Mouse (Mus musculus): Measurements from ENCODE around the gene Ccr7. TPM values are rescaled to one million over a fixed set of nuclear protein-coding genes. Genes with fewer than 3 reads are reported as not detected.
A peak's percentile ranks its signal among the peaks of the same experiment; 100 is the strongest.

Gene Ccr7
- polyA plus RNA-seq, 1 experiment from 2014 or later: 0.78 TPM

- no peak overlapping the region for H3K4me3 ChIP-seq
- no peaks in the 10 kb centered on the region for H3K27me3 ChIP-seq (ENCODE audit: insufficient read depth, poor library complexity, severe bottlenecking)
- peak overlapping the region; percentile 67 for H3K27ac ChIP-seq
- peaks cover 52% of the 10 kb centered on the region for H3K4me1 ChIP-seq
- DNase-seq (ENCODE audit: low spot score): peak; percentile 66
- 78% methylated on average over 18 of the region's 18 CpGs for WGBS
- no peaks in the 10 kb centered on the region for H3K9me3 ChIP-seq
- no peaks in the 10 kb centered on the region for H3K36me3 ChIP-seq
These were observed 12.3 kb downstream of the Ccr7 start for GRCm38 (mm10) chr11:99142493-99143095.

- Histone ChIP-seq H3K27ac (peak overlapping the region; percentile 67), H3K4me3 (no peak overlapping the region), H3K4me1 (peaks cover 47% of the 10 kb centered on the region), H3K36me3 (no peaks in the 10 kb centered on the region), H3K9me3 (no peaks in the 10 kb centered on the region), H3K27me3 (ENCODE audit: insufficient read depth, poor library complexity, severe bottlenecking) (no peaks in the 10 kb centered on the region)
- 80% methylated on average over 6 of the region's 6 CpGs for WGBS
- DNase-seq (ENCODE audit: low spot score): peak; percentile 65
These were observed 12.8 kb downstream of the Ccr7 start for GRCm38 (mm10) chr11:99142046-99142445.

- 0 out of 2 replicates have a peak overlapping the region, but pooled peaks have one; percentile 67 for H3K27ac ChIP-seq
- no peak overlapping the region for H3K4me3 ChIP-seq
- no peaks in the 10 kb centered on the region for H3K36me3 ChIP-seq
- DNase-seq (ENCODE audit: low spot score): peak; percentile 71
- WGBS: 65% methylated on average over 7 of the region's 7 CpGs
- H3K27me3 ChIP-seq (ENCODE audit: insufficient read depth, poor library complexity, severe bottlenecking): no peaks in the 10 kb centered on the region
- peaks cover 46% of the 10 kb centered on the region for H3K4me1 ChIP-seq
- H3K9me3 ChIP-seq: no peaks in the 10 kb centered on the region
These were observed 13.3 kb downstream of the Ccr7 start for GRCm38 (mm10) chr11:99141600-99141999.

GRCm38 (mm10) chr11:99138976-99139375 is 15.9 kb downstream of the Ccr7 start:
- no peaks in the 10 kb centered on the region for H3K9me3 ChIP-seq
- no peaks in the 10 kb centered on the region for H3K27me3 ChIP-seq (ENCODE audit: insufficient read depth, poor library complexity, severe bottlenecking)
- no peak overlapping the region for H3K4me3 ChIP-seq
- peaks cover 47% of the 10 kb centered on the region for H3K4me1 ChIP-seq
- no peak overlapping the region for H3K27ac ChIP-seq
- no peak for DNase-seq (ENCODE audit: low spot score)
- WGBS: 84% methylated on average over 9 of the region's 9 CpGs
- H3K36me3 ChIP-seq: no peaks in the 10 kb centered on the region

GRCm38 (mm10) chr11:99137385-99137784 is 17.5 kb downstream of the Ccr7 start:
- Histone ChIP-seq H3K27me3 (ENCODE audit: insufficient read depth, poor library complexity, severe bottlenecking) (no peaks in the 10 kb centered on the region), H3K4me3 (no peak overlapping the region), H3K4me1 (peaks cover 45% of the 10 kb centered on the region), H3K9me3 (no peaks in the 10 kb centered on the region), H3K36me3 (no peaks in the 10 kb centered on the region), H3K27ac (no peak overlapping the region)
- 58% methylated on average over 4 of the region's 4 CpGs for WGBS
- no peak for DNase-seq (ENCODE audit: low spot score)

- Histone ChIP-seq H3K9me3 (no peaks in the 10 kb centered on the region), H3K4me3 (no peak overlapping the region), H3K27ac (peak overlapping the region; percentile 62), H3K4me1 (peaks cover 46% of the 10 kb centered on the region), H3K27me3 (ENCODE audit: insufficient read depth, poor library complexity, severe bottlenecking) (no peaks in the 10 kb centered on the region), H3K36me3 (no peaks in the 10 kb centered on the region)
- WGBS: 65% methylated on average over 4 of the region's 4 CpGs
- no peak for DNase-seq (ENCODE audit: low spot score)
These were observed 17.9 kb downstream of the Ccr7 start for GRCm38 (mm10) chr11:99136961-99137360.

- no peak overlapping the region for H3K4me3 ChIP-seq
- H3K36me3 ChIP-seq: no peaks in the 10 kb centered on the region
- peaks cover 48% of the 10 kb centered on the region for H3K4me1 ChIP-seq
- WGBS: 48% methylated on average over 3 of the region's 3 CpGs
- H3K9me3 ChIP-seq: no peaks in the 10 kb centered on the region
- DNase-seq (ENCODE audit: low spot score): no peak
- no peaks in the 10 kb centered on the region for H3K27me3 ChIP-seq (ENCODE audit: insufficient read depth, poor library complexity, severe bottlenecking)
- peak overlapping the region; percentile 62 for H3K27ac ChIP-seq
These were observed 18.5 kb downstream of the Ccr7 start for GRCm38 (mm10) chr11:99136361-99136760.

- no peaks in the 10 kb centered on the region for H3K36me3 ChIP-seq
- no peaks in the 10 kb centered on the region for H3K9me3 ChIP-seq
- no peak for DNase-seq (ENCODE audit: low spot score)
- WGBS: 63% methylated on average over 8 of the region's 8 CpGs
- H3K4me1 ChIP-seq: peaks cover 61% of the 10 kb centered on the region
- no peaks in the 10 kb centered on the region for H3K27me3 ChIP-seq (ENCODE audit: insufficient read depth, poor library complexity, severe bottlenecking)
- H3K27ac ChIP-seq: peak overlapping the region; percentile 81
- no peak overlapping the region for H3K4me3 ChIP-seq
These were observed 19.8 kb downstream of the Ccr7 start for GRCm38 (mm10) chr11:99135047-99135440.

GRCm38 (mm10) chr11:99134266-99135046 is 20.4 kb downstream of the Ccr7 start:
- H3K9me3 ChIP-seq: no peaks in the 10 kb centered on the region
- no peak for DNase-seq (ENCODE audit: low spot score)
- peak overlapping the region; percentile 81 for H3K27ac ChIP-seq
- H3K4me1 ChIP-seq: peaks cover 65% of the 10 kb centered on the region
- no peaks in the 10 kb centered on the region for H3K27me3 ChIP-seq (ENCODE audit: insufficient read depth, poor library complexity, severe bottlenecking)
- WGBS: 48% methylated on average over 15 of the region's 15 CpGs
- no peak overlapping the region for H3K4me3 ChIP-seq
- H3K36me3 ChIP-seq: no peaks in the 10 kb centered on the region

- 31% methylated on average over 5 of the region's 5 CpGs for WGBS
- peak overlapping the region; percentile 81 for H3K27ac ChIP-seq
These were observed 21.5 kb downstream of the Ccr7 start for GRCm38 (mm10) chr11:99133285-99133897.

GRCm38 (mm10) chr11:99132091-99132730 is 22.7 kb downstream of the Ccr7 start:
- Histone ChIP-seq H3K36me3 (no peaks in the 10 kb centered on the region), H3K9me3 (no peaks in the 10 kb centered on the region), H3K4me1 (peaks cover 81% of the 10 kb centered on the region), H3K27ac (peak overlapping the region; percentile 81), H3K27me3 (ENCODE audit: insufficient read depth, poor library complexity, severe bottlenecking) (no peaks in the 10 kb centered on the region), H3K4me3 (peak overlapping the region; percentile 50)
- peak; percentile 89 for DNase-seq (ENCODE audit: low spot score)
- 2% methylated on average over 11 of the region's 11 CpGs for WGBS

More at GRCm38 (mm10) chr11:99133285-99133897, 21.5 kb downstream of the Ccr7 start:
- Histone ChIP-seq H3K36me3 (no peaks in the 10 kb centered on the region), H3K4me1 (peaks cover 70% of the 10 kb centered on the region), H3K9me3 (no peaks in the 10 kb centered on the region), H3K27me3 (ENCODE audit: insufficient read depth, poor library complexity, severe bottlenecking) (no peaks in the 10 kb centered on the region), H3K4me3 (no peak overlapping the region)
- DNase-seq (ENCODE audit: low spot score): no peak

- Histone ChIP-seq H3K4me3 (peak overlapping the region; percentile 50), H3K27me3 (ENCODE audit: insufficient read depth, poor library complexity, severe bottlenecking) (no peaks in the 10 kb centered on the region), H3K4me1 (peaks cover 83% of the 10 kb centered on the region), H3K36me3 (no peaks in the 10 kb centered on the region), H3K9me3 (no peaks in the 10 kb centered on the region), H3K27ac (peak overlapping the region; percentile 81)
- DNase-seq (ENCODE audit: low spot score): no peak
- 16% methylated on average over 12 of the region's 12 CpGs for WGBS
These were observed 23.4 kb downstream of the Ccr7 start for GRCm38 (mm10) chr11:99131463-99131840.
